Mouse (Mus musculus): ENCODE data around the gene Hist1h2ap. TPM values are rescaled to one million over a fixed set of nuclear protein-coding genes. Genes with fewer than 3 reads are reported as not detected.

Hist1h2ap gene
- 46.5 to 101 TPM (median 67.4 TPM) in 4 replicates for total RNA-seq (2023; ENCODE audit: inconsistent age)

DNA sequence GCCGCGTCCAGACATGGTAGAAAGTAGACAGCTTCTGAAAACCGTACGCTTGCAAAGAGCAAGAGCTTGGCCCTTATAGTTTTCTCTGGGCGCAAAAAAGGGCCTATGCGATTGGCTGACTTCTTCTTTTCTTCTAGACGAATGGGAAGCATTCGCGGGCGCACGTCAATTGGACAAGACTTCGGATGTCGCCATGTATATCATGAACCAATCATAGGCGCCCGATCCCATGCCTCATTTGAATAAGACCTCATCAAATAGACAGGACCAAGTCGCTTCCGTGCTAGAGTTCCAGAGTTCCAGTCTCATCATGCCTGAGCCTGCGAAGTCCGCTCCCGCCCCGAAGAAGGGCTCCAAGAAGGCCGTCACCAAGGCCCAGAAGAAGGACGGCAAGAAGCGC is at the start of gene Hist1h2ap, which contains the start of gene Hist1h2br:
TSS of gene Hist1h2ap (minus strand) at position 47 of the 400 bp plus-strand sequence.
TSS of gene Hist1h2br (plus strand) at position 283 of the 400 bp plus-strand sequence.

DNA sequence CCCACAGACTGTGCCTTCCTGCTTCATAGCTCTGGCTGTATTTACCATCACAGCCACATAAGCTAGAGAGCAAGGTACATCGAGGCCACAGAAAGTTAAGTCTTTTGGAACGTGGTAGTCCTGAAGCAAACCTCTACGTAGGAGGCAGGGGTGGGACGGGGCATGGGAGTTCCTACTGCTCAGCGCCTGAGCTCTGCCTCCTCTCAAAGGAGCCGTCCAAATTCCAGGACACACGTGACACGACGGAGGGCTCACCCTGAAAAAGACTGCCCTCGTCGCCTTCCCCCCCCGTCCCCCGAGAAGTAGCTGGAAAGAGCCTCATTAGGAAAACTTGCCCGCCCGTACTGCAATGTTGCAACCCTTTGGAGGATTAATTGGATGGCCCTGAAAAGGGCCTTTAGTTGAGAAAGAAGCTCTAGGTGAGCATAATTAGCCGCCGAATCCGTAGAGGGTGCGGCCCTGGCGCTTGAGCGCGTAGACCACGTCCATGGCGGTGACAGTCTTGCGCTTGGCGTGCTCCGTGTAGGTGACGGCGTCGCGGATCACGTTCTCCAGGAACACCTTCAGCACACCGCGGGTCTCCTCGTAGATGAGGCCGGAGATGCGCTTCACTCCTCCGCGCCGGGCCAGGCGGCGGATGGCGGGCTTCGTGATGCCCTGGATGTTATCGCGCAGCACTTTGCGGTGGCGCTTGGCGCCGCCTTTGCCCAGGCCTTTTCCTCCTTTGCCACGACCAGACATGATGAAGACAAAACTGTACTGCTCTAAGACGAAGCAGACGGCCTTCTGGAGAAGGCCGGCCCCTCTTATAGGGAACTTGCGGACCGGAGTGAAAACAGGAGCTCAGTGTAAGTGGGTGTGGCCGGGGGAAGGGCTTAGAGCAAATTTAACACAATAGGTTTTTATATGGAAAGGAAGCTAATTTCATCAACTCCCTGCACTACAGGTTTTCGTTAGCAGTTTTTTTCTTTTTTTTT is 1.6 kb downstream of the Hist1h2ap start, which contains the start of gene Hist1h4n:
TSS of gene Hist1h4n (minus strand) at position 779 of the 977 bp plus-strand sequence.

DNA sequence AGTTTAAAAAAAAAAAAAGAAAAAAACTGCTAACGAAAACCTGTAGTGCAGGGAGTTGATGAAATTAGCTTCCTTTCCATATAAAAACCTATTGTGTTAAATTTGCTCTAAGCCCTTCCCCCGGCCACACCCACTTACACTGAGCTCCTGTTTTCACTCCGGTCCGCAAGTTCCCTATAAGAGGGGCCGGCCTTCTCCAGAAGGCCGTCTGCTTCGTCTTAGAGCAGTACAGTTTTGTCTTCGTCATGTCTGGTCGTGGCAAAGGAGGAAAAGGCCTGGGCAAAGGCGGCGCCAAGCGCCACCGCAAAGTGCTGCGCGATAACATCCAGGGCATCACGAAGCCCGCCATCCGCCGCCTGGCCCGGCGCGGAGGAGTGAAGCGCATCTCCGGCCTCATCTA is 21.8 kb downstream of the Hist1h2ap start, which contains the start of gene Hist1h4m:
TSS of gene Hist1h4m (plus strand) at position 208 of the 400 bp plus-strand sequence.

DNA sequence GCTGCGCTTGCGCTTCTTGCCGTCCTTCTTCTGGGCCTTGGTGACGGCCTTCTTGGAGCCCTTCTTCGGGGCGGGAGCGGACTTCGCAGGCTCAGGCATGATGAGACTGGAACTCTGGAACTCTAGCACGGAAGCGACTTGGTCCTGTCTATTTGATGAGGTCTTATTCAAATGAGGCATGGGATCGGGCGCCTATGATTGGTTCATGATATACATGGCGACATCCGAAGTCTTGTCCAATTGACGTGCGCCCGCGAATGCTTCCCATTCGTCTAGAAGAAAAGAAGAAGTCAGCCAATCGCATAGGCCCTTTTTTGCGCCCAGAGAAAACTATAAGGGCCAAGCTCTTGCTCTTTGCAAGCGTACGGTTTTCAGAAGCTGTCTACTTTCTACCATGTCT is 23.2 kb downstream of the Hist1h2ap start, which contains the start of the genes Hist1h2bq and Hist1h2ao:
TSS of gene Hist1h2bq (minus strand) at position 125 of the 400 bp plus-strand sequence.
TSS of gene Hist1h2ao (plus strand) at position 393 of the 400 bp plus-strand sequence.

DNA sequence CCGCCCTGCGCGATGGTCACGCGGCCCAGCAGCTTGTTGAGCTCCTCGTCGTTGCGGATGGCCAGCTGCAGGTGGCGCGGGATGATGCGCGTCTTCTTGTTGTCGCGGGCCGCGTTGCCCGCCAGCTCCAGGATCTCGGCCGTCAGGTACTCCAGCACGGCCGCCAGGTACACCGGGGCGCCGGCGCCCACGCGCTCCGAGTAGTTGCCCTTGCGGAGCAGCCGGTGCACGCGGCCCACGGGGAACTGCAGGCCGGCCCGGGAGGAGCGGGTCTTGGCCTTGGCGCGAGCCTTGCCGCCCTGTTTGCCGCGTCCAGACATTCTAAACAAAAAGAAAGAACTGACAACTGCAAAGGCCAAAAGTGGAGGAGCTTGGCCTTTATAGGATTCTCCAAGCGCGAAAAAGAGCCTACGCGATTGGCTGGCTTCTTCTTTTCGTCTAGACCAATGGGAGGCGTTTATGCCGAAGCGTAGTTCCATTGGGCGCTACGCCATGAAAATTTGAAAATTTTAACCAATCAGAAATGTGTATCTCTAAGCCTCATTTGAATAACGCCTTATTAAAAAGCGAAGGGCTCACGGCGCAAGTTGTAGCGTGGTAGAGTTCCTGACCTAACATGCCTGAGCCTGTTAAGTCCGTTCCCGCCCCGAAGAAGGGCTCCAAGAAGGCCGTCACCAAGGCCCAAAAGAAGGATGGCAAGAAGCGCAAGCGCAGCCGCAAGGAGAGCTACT is 46.2 kb downstream of the Hist1h2ap start, which contains the start of the genes Hist1h2an and Hist1h2bp:
TSS of gene Hist1h2an (minus strand) at position 320 of the 731 bp plus-strand sequence.
TSS of gene Hist1h2bp (plus strand) at position 563 of the 731 bp plus-strand sequence.

DNA sequence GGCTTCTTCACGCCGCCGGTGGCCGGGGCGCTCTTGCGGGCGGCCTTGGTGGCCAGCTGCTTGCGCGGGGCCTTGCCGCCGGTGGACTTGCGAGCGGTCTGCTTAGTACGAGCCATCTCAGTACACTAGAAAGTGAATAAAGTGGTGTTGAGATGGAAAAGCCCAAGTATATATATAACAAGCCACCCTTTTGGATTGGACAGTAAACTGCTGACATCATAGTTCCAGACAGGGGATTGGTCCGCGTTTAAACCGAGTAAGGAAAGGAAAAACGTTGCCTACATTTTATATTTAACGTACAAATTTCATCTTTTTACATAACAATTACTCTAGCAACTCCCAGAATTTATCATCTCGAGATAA is 50.1 kb downstream of the Hist1h2ap start, which contains the start of gene Hist1h3i:
TSS of gene Hist1h3i (minus strand) at position 116 of the 363 bp plus-strand sequence.

Other genes starting within 250 kb of the Hist1h2ap start
- gene Olfr1362, start 219.5 kb downstream of the Hist1h2ap start, total RNA-seq (2023; ENCODE audit: inconsistent age), result not detected in 4 replicates
- gene Olfr11, start 191.0 kb downstream of the Hist1h2ap start, total RNA-seq (2023; ENCODE audit: inconsistent age), result not detected in 4 replicates
- not detected in 4 replicates for gene Olfr1361, start 170.1 kb downstream of the Hist1h2ap start, total RNA-seq (2023; ENCODE audit: inconsistent age)
- not detected in 4 replicates for gene Olfr1360, start 156.1 kb downstream of the Hist1h2ap start, total RNA-seq (2023; ENCODE audit: inconsistent age)
- gene Olfr1359, start 135.4 kb downstream of the Hist1h2ap start, total RNA-seq (2023; ENCODE audit: inconsistent age), result not detected in 4 replicates
- gene Hist1h2bl, start 117.4 kb downstream of the Hist1h2ap start, total RNA-seq (2023; ENCODE audit: inconsistent age), result 101 to 134 TPM (median 110 TPM) in 4 replicates
- 57.4 to 111 TPM (median 95.3 TPM) in 4 replicates for gene Hist1h2ai, start 117.1 kb downstream of the Hist1h2ap start, total RNA-seq (2023; ENCODE audit: inconsistent age)
- 119 to 230 TPM (median 147 TPM) in 4 replicates for gene Hist1h3h, start 115.8 kb downstream of the Hist1h2ap start, total RNA-seq (2023; ENCODE audit: inconsistent age)
- 10.5 to 15.1 TPM (median 12.2 TPM) in 4 replicates for gene Hist1h2bm, start 111.5 kb downstream of the Hist1h2ap start, total RNA-seq (2023; ENCODE audit: inconsistent age)
- gene Hist1h4j, start 98.4 kb downstream of the Hist1h2ap start, total RNA-seq (2023; ENCODE audit: inconsistent age), result 11.8 to 18.5 TPM (median 15.7 TPM) in 4 replicates
- gene Hist1h4k, start 83.0 kb downstream of the Hist1h2ap start, total RNA-seq (2023; ENCODE audit: inconsistent age), result 345 to 580 TPM (median 393 TPM) in 4 replicates
- 43.9 to 61.4 TPM (median 49.5 TPM) in 4 replicates for gene Hist1h2ak, start 79.7 kb downstream of the Hist1h2ap start, total RNA-seq (2023; ENCODE audit: inconsistent age)
- 79.2 to 91.1 TPM (median 87.7 TPM) in 4 replicates for gene Hist1h2bn, start 79.4 kb downstream of the Hist1h2ap start, total RNA-seq (2023; ENCODE audit: inconsistent age)
- gene Hist1h1b, start 52.9 kb downstream of the Hist1h2ap start, total RNA-seq (2023; ENCODE audit: inconsistent age), result 64.3 to 100 TPM (median 75.1 TPM) in 4 replicates
- 159 to 245 TPM (median 224 TPM) in 4 replicates for gene Hist1h3i, start 50.1 kb downstream of the Hist1h2ap start, total RNA-seq (2023; ENCODE audit: inconsistent age)
- 26.3 to 53.4 TPM (median 30.7 TPM) in 4 replicates for gene Hist1h2an, start 46.3 kb downstream of the Hist1h2ap start, total RNA-seq (2023; ENCODE audit: inconsistent age)
- 38.6 to 53.7 TPM (median 48.7 TPM) in 4 replicates for gene Hist1h2bp, start 46.0 kb downstream of the Hist1h2ap start, total RNA-seq (2023; ENCODE audit: inconsistent age)
- 179 to 205 TPM (median 201 TPM) in 4 replicates for gene Hist1h2bq, start 23.3 kb downstream of the Hist1h2ap start, total RNA-seq (2023; ENCODE audit: inconsistent age)
- 199 to 315 TPM (median 296 TPM) in 4 replicates for gene Hist1h2ao, start 23.0 kb downstream of the Hist1h2ap start, total RNA-seq (2023; ENCODE audit: inconsistent age)
- gene Hist1h4m, start 21.8 kb downstream of the Hist1h2ap start, total RNA-seq (2023; ENCODE audit: inconsistent age), result 283 to 393 TPM (median 343 TPM) in 4 replicates
- gene Hist1h4n, start 1.3 kb downstream of the Hist1h2ap start, total RNA-seq (2023; ENCODE audit: inconsistent age), result 138 to 258 TPM (median 167 TPM) in 4 replicates
- gene Hist1h2br, start 236 bp upstream of the Hist1h2ap start, total RNA-seq (2023; ENCODE audit: inconsistent age), result 177 to 204 TPM (median 198 TPM) in 4 replicates
- 3.0 to 5.1 TPM (median 4.2 TPM) in 4 replicates for gene Zfp184, start 111.6 kb upstream of the Hist1h2ap start, total RNA-seq (2023; ENCODE audit: inconsistent age)
- gene Pom121l2, start 147.7 kb upstream of the Hist1h2ap start, total RNA-seq (2023; ENCODE audit: inconsistent age), result not detected in 4 replicates
- 0.42 to 1.4 TPM (median 0.62 TPM) in 4 replicates for gene Prss16, start 176.2 kb upstream of the Hist1h2ap start, total RNA-seq (2023; ENCODE audit: inconsistent age)
- gene Hist1h2ah, start 202.1 kb upstream of the Hist1h2ap start, total RNA-seq (2023; ENCODE audit: inconsistent age), result 52.9 to 158 TPM (median 73.5 TPM) in 4 replicates
- 59.7 to 88.4 TPM (median 71.1 TPM) in 4 replicates for gene Hist1h2bk, start 202.4 kb upstream of the Hist1h2ap start, total RNA-seq (2023; ENCODE audit: inconsistent age)
- gene Hist1h4i, start 207.9 kb upstream of the Hist1h2ap start, total RNA-seq (2023; ENCODE audit: inconsistent age), result 102 to 154 TPM (median 106 TPM) in 4 replicates
- 71.8 to 120 TPM (median 87.9 TPM) in 4 replicates for gene Hist1h2ag, start 209.4 kb upstream of the Hist1h2ap start, total RNA-seq (2023; ENCODE audit: inconsistent age)
- 59.3 to 73.5 TPM (median 68.5 TPM) in 4 replicates for gene Hist1h2bj, start 209.7 kb upstream of the Hist1h2ap start, total RNA-seq (2023; ENCODE audit: inconsistent age)

Measured in B cell, adult (primary cell).